Mouse (Mus musculus) liver, postnatal 0 days (tissue): Measurements from ENCODE around the gene Pex16.

ENCODE experiments used
- CTCF ChIP-seq: sonication (generic); IDR thresholded peaks from 2 replicates; pipeline ENCODE4 v1.5.1; 2016; ENCODE audit warnings: antibody characterized with exemption, low read depth
- EP300 ChIP-seq: IDR thresholded peaks from 2 replicates; pipeline ENCODE4 v1.6.1; 2016; ENCODE audit warnings: antibody characterized with exemption, low read depth, mild to moderate bottlenecking

DNA sequence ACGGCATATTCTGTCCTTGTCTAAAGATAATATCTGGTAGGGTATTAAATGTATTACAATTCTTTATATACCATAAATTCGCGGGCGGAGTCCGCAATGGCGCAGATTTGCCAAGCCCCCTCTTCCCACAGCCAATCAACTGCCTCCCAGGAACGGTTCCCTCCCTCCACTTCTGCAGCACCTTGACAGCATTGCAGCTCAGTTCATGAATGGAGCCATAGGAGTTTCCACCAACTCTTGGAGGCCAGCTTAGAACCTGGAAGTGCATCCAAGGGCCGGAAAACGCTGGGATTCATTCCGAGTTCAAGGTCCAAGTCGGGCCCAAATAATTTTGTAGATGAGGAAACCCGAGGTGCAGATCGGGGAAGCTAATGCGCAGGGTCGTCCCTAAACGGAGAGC, at the start of gene Pex16, which contains the start of gene Large2:
- TF ChIP-seq EP300 (no peak), CTCF (no peak)
